Mouse (Mus musculus) 416B (cell line): ENCODE measurements around the gene Nop9.

Experiments used
- DNase-seq: peaks from one replicate; pipeline ENCODE4 v3.0.0; 2011; ENCODE audit warnings: low read depth

Nop9 gene

DNA sequence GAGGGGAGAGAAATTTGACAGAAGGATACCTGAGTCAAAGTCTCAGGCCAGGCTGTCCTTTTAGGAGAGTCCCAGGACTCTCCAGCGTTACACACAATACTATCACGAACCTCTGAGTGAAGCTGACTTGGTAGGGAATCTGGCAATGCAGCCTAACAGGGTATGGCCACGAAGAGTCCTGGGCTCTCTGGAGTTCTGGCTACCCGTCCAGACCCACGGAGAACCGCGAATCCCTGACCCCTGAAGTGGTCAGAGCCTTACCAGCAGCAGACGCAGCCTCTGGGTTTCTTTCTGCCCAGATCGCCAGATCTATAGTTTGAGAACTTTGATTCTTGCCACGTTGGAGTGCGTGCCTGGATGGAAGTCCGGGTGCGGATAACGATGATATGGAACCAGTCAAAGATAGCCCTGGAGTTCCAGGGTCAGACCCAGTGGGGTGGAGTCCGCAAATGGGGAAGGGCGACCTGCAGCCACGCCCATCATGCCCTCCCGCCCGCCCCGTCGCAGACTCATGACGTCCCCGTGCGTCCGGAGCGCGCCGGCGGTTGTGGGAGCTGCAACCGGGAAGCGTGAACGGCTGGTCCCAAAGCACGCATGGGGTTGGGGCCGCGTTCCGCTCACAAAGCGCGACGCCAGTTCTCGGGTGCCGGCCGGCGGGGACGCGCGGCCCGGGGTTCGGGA, at the start of gene Nop9, which contains the start of gene Dhrs1:
Gene Nop9 (plus strand): TSS at position 514 of the 681 bp plus-strand sequence.
Gene Dhrs1 (minus strand): TSS at position 511 of the 681 bp plus-strand sequence.
- DNase-seq, result peak; percentile 87

GRCm38 (mm10) chr14:55697226-55697625, 48.3 kb upstream of the Nop9 start:
- DNase-seq, result peak; percentile 84

GRCm38 (mm10) chr14:55701131-55701530, 44.4 kb upstream of the Nop9 start:
- DNase-seq, result no peak

DNA sequence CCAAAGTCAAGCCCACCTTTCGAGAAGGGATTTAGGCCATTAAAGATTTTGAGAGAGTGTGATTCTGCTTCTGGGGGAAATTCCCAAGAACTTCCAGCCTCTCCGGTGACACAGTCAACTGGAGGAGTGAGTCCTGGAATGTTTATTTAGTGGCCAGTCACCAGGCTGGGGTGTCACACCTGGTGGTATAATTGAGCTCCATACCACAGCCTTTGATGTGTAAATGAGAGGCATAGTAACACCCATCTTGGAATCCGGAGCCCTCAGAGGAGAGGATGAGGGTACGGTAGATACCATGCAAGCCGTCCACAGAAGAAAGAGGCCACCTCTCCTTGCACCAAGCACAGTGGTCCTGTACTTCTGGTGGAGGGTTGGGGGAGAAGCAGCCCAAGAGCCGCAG, 42.7 kb upstream of the Nop9 start:
- no peak for DNase-seq

- DNase-seq, result no peak
Measured at GRCm38 (mm10) chr14:55706051-55706600, 39.4 kb upstream of the Nop9 start.

- no peak for DNase-seq
Measured at GRCm38 (mm10) chr14:55707397-55707796, 38.1 kb upstream of the Nop9 start.

- no peak for DNase-seq
Measured at GRCm38 (mm10) chr14:55709509-55709908, 36.0 kb upstream of the Nop9 start.

DNA sequence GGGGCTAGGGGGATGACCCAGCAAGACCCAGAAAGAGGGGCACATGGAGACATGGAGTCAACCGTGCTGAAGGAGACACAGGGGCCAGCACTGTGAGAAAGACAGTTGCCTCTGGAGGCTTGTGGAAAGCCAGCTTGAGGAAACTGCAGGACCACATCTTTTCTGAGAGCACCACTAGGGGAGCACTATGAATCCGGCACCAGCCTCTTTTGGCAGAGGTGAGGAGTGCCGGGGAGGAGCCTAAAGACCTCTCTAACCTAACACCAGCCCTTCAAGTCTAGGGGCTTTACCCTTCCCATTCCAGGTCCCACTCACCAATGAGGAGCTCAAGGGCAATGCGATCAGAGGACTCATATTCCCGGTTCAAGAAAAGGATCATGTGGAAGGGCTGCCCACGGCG, 33.7 kb upstream of the Nop9 start:
- DNase-seq, result no peak

GRCm38 (mm10) chr14:55713007-55713728, 32.3 kb upstream of the Nop9 start:
- DNase-seq, result peak; percentile 41

DNA sequence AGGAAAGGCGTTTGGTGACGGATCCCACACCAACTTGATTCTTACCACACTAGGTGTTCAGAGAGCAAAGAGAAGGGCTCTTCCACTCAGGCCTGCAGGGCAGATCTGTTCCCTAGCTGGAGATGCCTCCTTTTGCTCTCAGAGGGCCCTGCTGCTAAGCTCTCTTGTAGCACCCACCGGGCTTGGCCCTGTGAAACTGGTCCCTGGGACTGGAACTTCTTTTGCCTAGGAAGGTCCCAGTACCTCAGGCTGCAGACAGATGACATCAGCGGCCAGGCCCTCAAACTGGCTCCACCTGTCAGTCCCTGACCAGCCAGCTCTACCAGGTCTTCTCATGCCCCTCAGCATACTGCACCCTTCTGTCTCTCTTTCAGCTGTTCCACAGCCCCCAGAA, 31.8 kb upstream of the Nop9 start, which contains the start of gene Tgm1:
Gene Tgm1 (minus strand): TSS at position 198 of the 394 bp plus-strand sequence.
- no peak for DNase-seq

GRCm38 (mm10) chr14:55714893-55715292, 30.6 kb upstream of the Nop9 start:
- DNase-seq, result peak; percentile 49

- no peak for DNase-seq
Measured at GRCm38 (mm10) chr14:55716271-55716670, 29.2 kb upstream of the Nop9 start.

DNA sequence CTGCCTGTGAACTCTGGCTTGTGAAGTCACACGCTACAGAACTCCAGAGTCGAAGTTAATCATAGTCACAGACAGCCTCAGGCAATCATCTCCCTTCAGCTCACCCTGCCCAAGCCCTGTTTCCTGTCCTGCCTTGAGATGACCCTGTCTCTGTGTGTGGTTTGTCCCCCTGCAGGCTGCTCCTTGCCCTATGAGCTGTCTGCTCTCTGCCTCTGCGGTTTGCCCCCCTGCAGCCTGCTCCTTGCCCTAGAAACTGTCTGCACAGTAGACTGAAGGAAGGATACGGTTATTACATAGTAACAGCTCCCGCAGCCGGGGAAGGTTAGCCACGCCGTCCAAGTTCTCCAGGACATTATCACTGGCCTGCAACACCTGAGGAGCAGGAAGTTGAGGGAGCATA, 28.6 kb upstream of the Nop9 start:
- peak; percentile 41 for DNase-seq

- DNase-seq, result no peak
Measured at GRCm38 (mm10) chr14:55719737-55720136, 25.8 kb upstream of the Nop9 start.

- no peak for DNase-seq
Measured at GRCm38 (mm10) chr14:55720666-55721065, 24.8 kb upstream of the Nop9 start.

- DNase-seq, result no peak
Measured at GRCm38 (mm10) chr14:55721076-55721475, 24.4 kb upstream of the Nop9 start.

DNA sequence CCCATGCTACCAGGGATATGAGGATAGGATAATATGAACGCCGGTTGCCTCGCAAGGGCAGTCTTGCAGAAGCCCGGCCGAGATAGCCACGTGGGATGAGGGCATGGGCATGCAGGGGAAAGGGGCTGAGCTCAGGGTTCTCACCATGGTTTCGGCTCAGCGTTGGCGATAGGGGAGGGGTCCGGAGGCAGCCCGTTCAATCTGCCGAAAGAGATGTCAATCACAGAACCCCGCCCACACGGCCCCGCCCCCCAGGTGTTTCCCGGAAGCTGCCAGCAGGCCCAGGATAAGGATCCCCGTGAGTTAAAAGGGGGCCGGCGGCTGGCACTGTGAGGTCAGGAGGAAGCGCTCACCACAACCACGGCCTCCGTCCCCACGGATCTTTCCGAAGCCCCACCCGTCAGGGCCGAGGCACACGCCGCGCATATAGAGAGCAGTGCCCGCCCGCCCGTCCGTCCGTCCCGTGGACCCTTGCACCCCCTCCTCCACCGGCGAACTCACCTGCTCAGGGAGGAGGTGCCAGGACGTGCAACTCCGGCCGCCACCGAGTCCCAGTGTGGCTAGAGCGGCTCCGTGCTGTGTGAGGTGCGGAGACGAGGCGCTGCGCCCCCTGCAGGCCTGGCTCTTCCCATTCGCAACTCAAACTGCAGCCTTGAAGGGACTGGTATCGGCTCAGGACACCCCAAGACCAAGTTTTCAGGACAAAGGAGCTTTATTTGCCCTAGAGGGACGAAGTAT, 23.6 kb upstream of the Nop9 start, which contains the start of gene Rabggta:
Gene Rabggta (minus strand): TSS at position 564 of the 738 bp plus-strand sequence.
- DNase-seq, result peak; percentile 94

- peak; percentile 56 for DNase-seq
Measured at GRCm38 (mm10) chr14:55722438-55722945, 23.0 kb upstream of the Nop9 start.

- peak; percentile 51 for DNase-seq
Measured at GRCm38 (mm10) chr14:55723433-55723832, 22.1 kb upstream of the Nop9 start.

- DNase-seq, result peak; percentile 97
Measured at GRCm38 (mm10) chr14:55724411-55724871, 21.1 kb upstream of the Nop9 start.

DNA sequence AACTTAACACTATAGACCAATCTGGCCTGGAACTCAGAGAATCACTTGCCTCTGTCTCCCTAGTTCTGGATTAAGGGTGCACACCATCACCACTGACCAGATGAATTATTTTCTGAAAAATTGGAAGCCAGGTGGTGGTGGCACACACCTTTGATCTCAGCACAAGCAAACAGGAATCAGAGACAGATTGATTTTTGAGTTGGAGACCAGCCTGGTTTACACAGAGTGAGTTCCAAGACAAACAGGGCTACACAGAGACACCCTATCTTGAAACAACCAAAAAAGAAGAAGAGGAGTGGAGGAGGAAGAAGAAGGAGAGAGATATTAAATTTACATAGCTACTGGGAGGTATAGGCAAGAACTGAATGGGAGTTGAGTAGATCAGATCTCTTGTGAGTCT, 19.2 kb upstream of the Nop9 start:
- DNase-seq, result no peak
